Mouse (Mus musculus): ENCODE measurements around the gene Fam114a1.

GRCm38 (mm10) chr5:65026776-65027175, 56.9 kb downstream of the Fam114a1 start:
- TF ChIP-seq CTCF (IDR thresholded peaks at IDR 0.05) (no peak), POLR2A (IDR thresholded peaks at IDR 0.05; ENCODE audit: insufficient read depth, low read depth, low read length) (no peak), EP300 (IDR thresholded peaks at IDR 0.05; ENCODE audit: insufficient read depth, low read depth, low read length) (no peak)

All from heart, adult 2 months (tissue).